Mouse (Mus musculus) spleen, adult 18-20 months (tissue): ENCODE results near the gene Tsnax.
A peak's percentile ranks its signal among the peaks of the same experiment; 100 is the strongest.

Experiments
- DNase-seq, 2 experiments: peaks; one replicate each; pipeline ENCODE4 v3.0.0; 2022; ENCODE audit warnings: mixed read lengths in 2 of 2

Gene Tsnax

GRCm38 (mm10) chr8:125012695-125013627 lies at the start of gene Tsnax:
Gene Tsnax, plus strand, starts transcription at chr8:125012997.
- DNase-seq = peak; percentile 76 to 81

GRCm38 (mm10) chr8:124963246-124963645 lies 49.6 kb upstream of the Tsnax start:
- DNase-seq = no peak

GRCm38 (mm10) chr8:124964966-124965365 lies 47.8 kb upstream of the Tsnax start:
- no peak for DNase-seq

- DNase-seq = no peak
Measured at GRCm38 (mm10) chr8:124970312-124970933, 42.4 kb upstream of the Tsnax start.

- no peak for DNase-seq
Measured at GRCm38 (mm10) chr8:124973221-124973620, 39.6 kb upstream of the Tsnax start.

- no peak for DNase-seq
Measured at GRCm38 (mm10) chr8:124974254-124974653, 38.5 kb upstream of the Tsnax start.

GRCm38 (mm10) chr8:124976211-124976610 lies 36.6 kb upstream of the Tsnax start:
- no peak for DNase-seq

- no peak for DNase-seq
Measured at GRCm38 (mm10) chr8:124978026-124978425, 34.8 kb upstream of the Tsnax start.

GRCm38 (mm10) chr8:124980036-124980435 lies 32.8 kb upstream of the Tsnax start:
- DNase-seq = no peak

GRCm38 (mm10) chr8:124980828-124981227 lies 32.0 kb upstream of the Tsnax start:
- DNase-seq = no peak

GRCm38 (mm10) chr8:124990923-124991667 lies 21.7 kb upstream of the Tsnax start:
- DNase-seq = no peak

GRCm38 (mm10) chr8:124991668-124991926 lies 21.2 kb upstream of the Tsnax start:
- no peak for DNase-seq

- no peak for DNase-seq
Measured at GRCm38 (mm10) chr8:124995776-124996175, 17.0 kb upstream of the Tsnax start.

- no peak for DNase-seq
Measured at GRCm38 (mm10) chr8:125024085-125024484, 11.3 kb downstream of the Tsnax start.

GRCm38 (mm10) chr8:125027211-125027610 lies 14.4 kb downstream of the Tsnax start:
- no peak for DNase-seq

- DNase-seq = peak in 1 of 2 experiments; percentile 22
Measured at GRCm38 (mm10) chr8:125028841-125029240, 16.0 kb downstream of the Tsnax start.

- DNase-seq = no peak
Measured at GRCm38 (mm10) chr8:125031276-125031675, 18.5 kb downstream of the Tsnax start.

- peak in 1 of 2 experiments; percentile 70 for DNase-seq
Measured at GRCm38 (mm10) chr8:125034669-125035068, 21.9 kb downstream of the Tsnax start.

GRCm38 (mm10) chr8:125037081-125037480 lies 24.3 kb downstream of the Tsnax start:
- no peak for DNase-seq

- no peak for DNase-seq
Measured at GRCm38 (mm10) chr8:125038731-125039130, 25.9 kb downstream of the Tsnax start.

- DNase-seq = no peak
Measured at GRCm38 (mm10) chr8:125040587-125041375, 28.0 kb downstream of the Tsnax start.

- DNase-seq = no peak
Measured at GRCm38 (mm10) chr8:125041496-125041895, 28.7 kb downstream of the Tsnax start.

GRCm38 (mm10) chr8:125043394-125043793 lies 30.6 kb downstream of the Tsnax start:
- no peak for DNase-seq
